Mouse (Mus musculus): Measurements from ENCODE around the gene Creb5.

DNA sequence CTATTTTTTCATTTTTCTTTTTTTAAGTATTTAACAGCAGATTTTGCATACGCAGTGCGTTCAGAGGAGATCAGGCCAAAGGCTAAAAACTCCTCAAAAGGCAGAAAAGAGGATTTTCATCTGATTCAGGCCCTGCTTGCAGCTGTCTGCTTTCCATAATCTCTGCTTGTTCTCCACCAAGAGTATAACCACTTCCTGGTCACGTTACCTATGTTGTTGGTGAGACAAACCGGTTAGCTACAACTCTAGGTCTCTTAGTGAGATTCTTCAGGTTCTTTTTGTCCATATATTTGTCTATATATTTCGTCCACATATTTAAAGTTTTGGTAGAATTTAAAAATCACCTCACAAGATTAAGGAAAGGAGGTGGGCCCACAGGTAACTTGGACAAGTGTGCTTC is 102.2 kb downstream of the Creb5 start:
- TF ChIP-seq CTCF (IDR thresholded peaks at IDR 0.05) (no peak), EP300 (IDR thresholded peaks at IDR 0.05; ENCODE audit: insufficient read depth, low read depth, low read length) (no peak)

Measured in heart, adult 2 months (tissue).